Mouse (Mus musculus) thymus, adult 18-20 months (tissue): ENCODE measurements around the gene Smim13.
"Not testable (repeated sequence)": the region's sequence is repeated elsewhere in the genome, so short reads cannot be mapped to it uniquely, and the experiment has no call there.

Experiments
- DNase-seq, 2 experiments: peaks; one replicate each; pipeline ENCODE4 v3.0.0; 2022; ENCODE audit warnings: mixed read lengths in 2 of 2

Gene Smim13

GRCm38 (mm10) chr13:41238035-41238804 is 11.4 kb upstream of the Smim13 start:
- DNase-seq, result no peak

- DNase-seq, result no peak
Observed at GRCm38 (mm10) chr13:41238805-41239130, 10.9 kb upstream of the Smim13 start.

GRCm38 (mm10) chr13:41241557-41241956 is 8.1 kb upstream of the Smim13 start:
- DNase-seq, result no peak

GRCm38 (mm10) chr13:41244306-41244830 is 5.3 kb upstream of the Smim13 start:
- no peak for DNase-seq

- peak; percentile 55 to 77 for DNase-seq
Observed at GRCm38 (mm10) chr13:41248751-41249520, 708 bp upstream of the Smim13 start.

- no peak for DNase-seq
Observed at GRCm38 (mm10) chr13:41250318-41250981, 806 bp downstream of the Smim13 start.

- DNase-seq, result not testable (repeated sequence)
Observed at GRCm38 (mm10) chr13:41251232-41251631, 1.6 kb downstream of the Smim13 start.

GRCm38 (mm10) chr13:41251667-41252066 is 2.0 kb downstream of the Smim13 start:
- no peak for DNase-seq

GRCm38 (mm10) chr13:41252141-41252540 is 2.5 kb downstream of the Smim13 start:
- DNase-seq, result no peak

GRCm38 (mm10) chr13:41252736-41253135 is 3.1 kb downstream of the Smim13 start:
- DNase-seq, result no peak

- no peak for DNase-seq
Observed at GRCm38 (mm10) chr13:41256126-41256525, 6.5 kb downstream of the Smim13 start.

GRCm38 (mm10) chr13:41256962-41257361 is 7.3 kb downstream of the Smim13 start:
- no peak for DNase-seq

GRCm38 (mm10) chr13:41257851-41258250 is 8.2 kb downstream of the Smim13 start:
- DNase-seq, result no peak

GRCm38 (mm10) chr13:41261617-41262016 is 12.0 kb downstream of the Smim13 start:
- not testable (repeated sequence) for DNase-seq

- no peak for DNase-seq
Observed at GRCm38 (mm10) chr13:41263304-41264006, 13.8 kb downstream of the Smim13 start.

GRCm38 (mm10) chr13:41267827-41268408 is 18.3 kb downstream of the Smim13 start:
- no peak for DNase-seq

GRCm38 (mm10) chr13:41273927-41274650 is 24.4 kb downstream of the Smim13 start, which contains the start of gene Gm17364:
Gene Gm17364 (minus strand): TSS chr13:41273977.
- no peak for DNase-seq

GRCm38 (mm10) chr13:41280696-41281095 is 31.1 kb downstream of the Smim13 start:
- no peak for DNase-seq

- peak; percentile 4 to 23 for DNase-seq
Observed at GRCm38 (mm10) chr13:41283256-41283655, 33.6 kb downstream of the Smim13 start.

- no peak for DNase-seq
Observed at GRCm38 (mm10) chr13:41285448-41285847, 35.8 kb downstream of the Smim13 start.

GRCm38 (mm10) chr13:41286285-41286684 is 36.6 kb downstream of the Smim13 start:
- DNase-seq, result no peak
